Mouse (Mus musculus) 416B (cell line): Measurements from ENCODE around the gene Kif6.
A peak's percentile ranks its signal among the peaks of the same experiment; 100 is the strongest.

Experiments
- DNase-seq: peaks from one replicate; pipeline ENCODE4 v3.0.0; 2011; ENCODE audit warnings: low read depth

The Kif6 gene

DNA sequence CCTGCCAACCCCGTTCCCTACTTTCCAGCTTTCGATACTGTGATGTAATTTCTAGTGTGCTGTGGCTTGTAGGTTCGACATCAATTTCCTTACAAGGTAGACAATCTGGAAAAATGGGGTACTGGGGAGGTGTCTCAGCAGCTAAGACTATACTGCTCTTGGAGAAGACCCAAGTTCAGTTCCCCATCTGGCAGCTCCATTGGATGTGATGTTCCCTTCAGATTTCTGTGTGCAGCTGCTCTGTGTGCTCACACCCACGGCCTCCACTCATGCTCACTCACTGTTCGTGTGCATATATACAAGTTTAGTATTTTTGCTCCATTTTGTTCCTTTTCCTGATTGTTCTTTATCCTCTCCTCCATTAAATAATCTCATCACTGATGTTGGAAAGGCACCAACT is 51.8 kb downstream of the Kif6 start:
- no peak for DNase-seq

DNA sequence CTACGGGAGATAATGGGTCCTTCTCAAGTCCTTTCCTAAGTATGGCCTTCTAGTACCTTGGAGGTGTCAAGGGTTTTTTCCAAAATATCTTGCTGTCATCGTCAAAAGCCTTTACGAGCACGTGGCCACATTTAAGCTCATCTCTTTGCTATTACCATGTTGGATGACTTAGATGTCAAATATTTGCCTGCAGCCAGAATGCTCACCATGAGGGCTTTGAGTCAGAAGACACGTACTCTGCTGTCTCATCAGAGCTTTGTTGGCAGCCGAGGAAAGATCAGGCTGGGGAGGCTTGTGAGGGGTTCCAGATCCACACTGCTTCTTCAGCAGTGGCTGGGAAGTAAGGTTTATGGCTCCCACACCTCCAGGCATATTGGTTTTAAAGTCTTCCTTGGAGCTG is 53.4 kb downstream of the Kif6 start:
- DNase-seq, result no peak

DNA sequence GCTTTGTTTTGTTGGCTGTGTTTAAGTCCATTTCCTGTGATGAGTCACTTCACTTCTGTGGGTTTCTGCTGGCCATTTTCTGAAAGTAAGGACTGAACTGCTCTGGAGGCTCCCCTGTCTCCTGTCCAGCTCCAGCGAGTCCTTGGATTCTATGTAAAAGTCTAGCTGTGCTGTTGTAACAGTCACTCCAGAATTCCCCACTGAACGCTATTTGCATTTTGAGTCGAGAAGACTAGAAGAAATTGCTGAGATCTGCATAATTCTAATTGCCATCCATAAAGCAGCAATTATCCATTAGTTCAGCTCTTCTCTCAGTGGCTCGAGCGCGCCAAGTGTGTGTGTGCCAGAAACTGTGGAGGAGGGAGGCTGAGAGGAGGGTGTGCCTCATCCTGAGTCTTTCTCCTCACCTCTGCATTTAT is 57.0 kb downstream of the Kif6 start:
- DNase-seq, result peak; percentile 40

DNA sequence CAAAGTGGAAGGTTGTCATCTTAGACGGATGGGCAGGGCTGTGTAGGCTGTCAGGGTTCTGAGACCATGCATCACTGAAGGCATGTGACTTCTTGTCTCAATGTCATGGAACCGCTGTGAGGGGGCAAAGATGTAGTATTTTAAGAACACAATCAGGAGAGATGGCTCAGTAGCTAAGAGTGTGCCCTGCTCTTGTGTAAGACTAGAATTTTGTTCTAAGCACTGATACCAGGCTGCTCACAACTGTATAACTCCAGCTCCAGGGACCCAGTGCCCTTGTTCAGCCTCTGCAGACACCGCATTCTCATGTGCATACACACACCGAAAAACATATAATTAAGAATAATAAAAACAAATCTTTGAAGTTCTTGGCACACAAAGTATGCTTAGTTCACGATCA is 57.5 kb downstream of the Kif6 start:
- DNase-seq, result no peak

DNA sequence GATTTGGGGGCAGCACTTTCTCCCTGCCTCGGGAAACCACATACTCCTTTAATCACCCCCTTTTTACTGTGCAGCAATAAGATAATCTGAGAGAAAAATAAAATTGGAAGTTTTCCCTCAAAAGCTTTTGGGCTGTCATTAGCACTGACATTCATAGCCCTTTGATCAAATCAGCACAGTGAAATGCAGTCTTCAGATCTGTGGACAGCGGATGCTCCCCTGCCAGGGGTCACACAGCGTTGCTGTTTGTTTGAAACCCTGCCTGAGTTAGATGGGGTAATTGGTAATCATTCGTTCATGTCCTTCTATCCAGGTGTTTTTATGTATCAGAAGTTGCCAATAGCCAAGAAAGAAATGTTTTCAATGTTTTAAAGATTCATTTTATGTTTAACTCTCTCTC is 60.7 kb downstream of the Kif6 start:
- no peak for DNase-seq

DNA sequence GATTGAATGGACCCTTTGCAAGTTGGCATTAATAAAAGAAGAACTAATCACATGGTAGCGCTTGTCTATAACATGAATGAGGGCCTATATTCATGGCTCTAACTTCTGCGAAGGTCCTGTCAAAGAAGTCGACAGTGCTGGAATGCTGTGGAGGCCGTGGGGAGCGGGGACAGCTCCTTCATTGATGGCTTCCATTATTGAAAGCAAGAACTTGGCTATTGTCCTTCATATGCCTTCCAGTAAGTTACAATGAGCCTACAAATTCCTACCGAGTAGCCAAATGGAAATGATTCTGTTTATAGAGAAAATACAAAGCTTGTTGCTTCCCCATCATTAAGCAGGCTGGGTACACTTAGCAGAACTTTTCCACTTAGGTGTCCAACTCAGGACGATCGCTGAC is 66.5 kb downstream of the Kif6 start:
- DNase-seq, result no peak

DNA sequence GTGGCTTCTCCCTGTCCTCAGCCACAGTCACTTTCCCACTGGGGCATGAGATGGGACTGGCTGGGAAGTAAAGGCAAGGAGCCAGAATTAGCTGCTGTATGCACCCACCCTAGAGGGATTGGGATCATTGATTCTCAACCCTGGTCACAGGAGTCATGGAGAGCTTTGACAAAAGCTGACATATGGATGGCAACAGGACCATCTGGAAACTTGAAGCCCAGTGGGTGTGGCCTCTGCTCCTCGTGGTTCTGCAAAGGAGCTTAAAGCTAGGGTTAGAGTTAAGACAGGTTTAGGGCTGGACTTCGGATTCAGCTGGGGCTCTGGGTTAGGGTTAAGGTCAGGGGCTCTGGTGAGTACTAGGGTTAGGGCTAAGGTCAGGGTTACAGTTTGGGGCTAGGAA is 69.2 kb downstream of the Kif6 start:
- DNase-seq, result no peak

DNA sequence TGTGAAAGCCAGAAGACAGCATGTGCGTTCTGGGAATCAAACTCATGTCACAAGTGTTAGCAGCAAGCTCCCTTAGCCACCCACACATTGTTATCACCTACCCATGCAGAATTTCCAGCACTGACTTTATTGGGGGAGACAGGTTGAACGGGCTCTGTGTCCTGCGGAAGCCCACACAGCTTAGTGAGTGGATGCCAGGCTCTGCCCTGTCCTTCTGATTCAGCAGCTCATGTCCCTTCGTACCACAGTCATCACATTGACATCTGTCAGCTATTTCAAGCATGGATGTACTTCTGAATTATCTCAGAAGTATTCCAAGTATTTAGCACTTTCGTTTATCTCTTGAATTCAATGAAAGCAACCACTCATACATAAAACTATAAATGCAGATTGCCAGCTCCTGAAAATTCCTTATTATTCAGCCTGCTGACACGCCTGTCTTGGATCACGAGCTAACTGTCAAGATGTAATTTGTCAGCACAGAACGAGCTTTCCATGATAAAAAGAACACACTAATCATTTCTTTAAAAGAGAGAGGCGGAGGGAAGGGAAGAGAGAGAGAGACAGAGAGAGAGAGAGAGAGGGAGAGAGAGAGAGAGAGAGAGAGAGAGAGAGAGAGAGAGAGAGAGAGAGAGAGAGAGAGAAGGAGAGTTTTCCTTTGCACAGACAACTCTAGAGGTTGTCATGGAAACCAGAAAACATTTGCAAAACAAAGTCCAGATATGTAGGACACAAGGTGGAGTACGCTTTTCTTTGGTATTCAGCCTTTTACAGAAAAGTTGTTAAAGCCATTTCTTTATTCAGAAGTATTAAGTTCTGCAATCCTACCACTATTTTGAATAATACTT is 75.9 kb downstream of the Kif6 start:
- no peak for DNase-seq

DNA sequence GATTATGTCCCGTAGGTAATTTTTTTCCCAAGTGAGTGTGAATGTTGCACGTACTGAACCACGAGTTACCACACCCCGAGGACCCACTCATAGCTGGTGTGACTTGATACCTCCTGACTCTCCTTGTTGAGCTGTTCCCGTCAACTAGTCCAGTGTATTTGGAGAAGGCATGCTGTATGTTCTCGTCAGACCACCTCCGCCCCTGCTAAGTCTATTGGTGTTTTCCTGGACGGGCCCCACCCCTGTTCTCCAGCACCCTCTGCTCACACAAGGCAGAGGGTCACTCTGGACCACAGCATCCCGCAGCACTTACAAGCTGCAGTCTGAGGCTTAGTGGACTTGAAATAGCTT is 76.5 kb downstream of the Kif6 start:
- DNase-seq, result no peak

DNA sequence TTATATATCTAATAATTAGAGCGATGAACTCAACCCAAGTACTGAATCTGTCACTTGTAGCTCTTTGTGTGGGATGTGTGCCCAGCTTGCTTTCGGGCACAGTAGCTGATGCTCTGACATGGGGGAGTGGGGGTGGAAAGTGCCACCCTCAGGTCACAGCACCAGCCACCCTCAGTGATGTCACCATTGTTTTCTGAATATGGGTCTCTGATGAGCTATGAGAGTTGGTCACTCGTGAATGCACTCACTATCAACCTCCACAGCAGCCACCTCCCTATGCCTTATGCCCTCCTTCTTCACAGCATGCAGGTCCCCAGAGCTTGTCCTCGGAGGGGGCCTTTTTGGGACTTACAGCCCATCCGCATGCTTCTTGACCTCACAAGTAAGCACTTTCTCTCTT is 78.3 kb downstream of the Kif6 start:
- no peak for DNase-seq

DNA sequence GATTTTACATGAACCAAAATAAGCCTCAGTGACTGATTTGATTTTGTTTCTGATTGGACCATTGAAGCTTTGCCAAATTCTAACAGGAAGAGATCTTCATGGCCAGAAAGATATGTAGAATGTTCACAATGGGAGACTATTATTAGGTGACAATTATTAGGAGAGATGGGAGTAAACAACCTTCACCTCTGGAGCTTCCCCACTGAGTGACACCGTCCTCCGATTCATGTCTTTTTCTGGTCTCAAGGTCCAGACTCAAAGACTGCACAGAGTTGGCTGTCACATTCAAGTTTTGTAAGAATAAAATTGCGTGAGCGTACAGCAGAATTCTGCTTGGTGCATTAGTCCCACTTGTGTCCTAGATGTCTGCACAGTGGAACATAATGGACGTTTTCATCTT is 82.3 kb downstream of the Kif6 start:
- no peak for DNase-seq

DNA sequence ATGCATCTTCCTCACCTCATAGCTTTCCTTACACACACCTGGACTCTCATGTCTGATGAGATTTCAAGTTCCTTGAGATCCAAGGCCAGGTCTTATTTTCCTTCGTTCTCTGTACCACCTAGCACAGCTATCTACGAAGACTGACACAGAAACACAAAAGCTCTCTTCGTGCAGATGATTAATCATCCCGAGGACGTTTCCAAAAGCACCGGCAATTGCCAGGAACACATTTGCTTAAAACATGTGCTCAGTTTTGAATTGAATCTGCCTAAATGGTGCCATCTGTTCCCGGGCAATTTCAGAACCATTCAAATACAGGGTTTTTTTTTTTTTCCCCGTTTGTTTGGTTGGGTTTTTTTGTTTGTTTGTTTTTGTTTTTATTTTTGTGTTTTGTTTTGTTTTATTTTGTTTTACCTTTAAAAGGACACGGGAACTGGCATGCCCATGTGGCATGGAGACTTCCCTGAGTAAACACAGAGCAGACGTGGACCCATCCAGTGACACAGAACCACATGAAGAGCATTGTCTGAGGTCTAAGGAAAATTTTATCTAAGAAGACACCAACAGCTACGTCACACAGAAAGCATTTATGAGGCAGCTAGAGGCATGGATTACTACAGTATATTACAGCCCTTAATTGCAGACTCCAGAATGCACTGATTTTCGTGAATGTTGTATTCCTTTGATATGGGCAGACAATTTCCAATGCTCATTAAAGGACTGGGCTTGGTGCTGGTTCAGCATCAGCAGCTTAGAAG is 88.7 kb downstream of the Kif6 start:
- no peak for DNase-seq

DNA sequence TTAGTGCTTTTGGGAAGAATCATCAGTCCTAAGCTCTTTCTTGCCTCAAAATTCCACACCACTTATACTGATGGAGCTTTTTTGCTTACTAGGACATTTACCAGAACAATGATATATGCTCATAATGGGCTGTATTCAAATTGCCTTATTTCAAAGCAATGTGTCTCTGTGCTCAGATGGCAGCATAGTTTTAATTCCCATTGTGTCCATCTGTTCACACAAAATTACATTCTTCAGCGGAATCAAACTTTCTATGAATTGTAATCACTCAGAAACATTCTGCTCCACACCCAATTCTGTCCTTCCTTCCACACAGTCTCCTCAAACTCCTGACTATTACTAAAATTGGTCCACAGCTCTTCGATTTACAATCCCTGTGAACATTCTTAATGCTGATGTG is 94.3 kb downstream of the Kif6 start:
- no peak for DNase-seq

DNA sequence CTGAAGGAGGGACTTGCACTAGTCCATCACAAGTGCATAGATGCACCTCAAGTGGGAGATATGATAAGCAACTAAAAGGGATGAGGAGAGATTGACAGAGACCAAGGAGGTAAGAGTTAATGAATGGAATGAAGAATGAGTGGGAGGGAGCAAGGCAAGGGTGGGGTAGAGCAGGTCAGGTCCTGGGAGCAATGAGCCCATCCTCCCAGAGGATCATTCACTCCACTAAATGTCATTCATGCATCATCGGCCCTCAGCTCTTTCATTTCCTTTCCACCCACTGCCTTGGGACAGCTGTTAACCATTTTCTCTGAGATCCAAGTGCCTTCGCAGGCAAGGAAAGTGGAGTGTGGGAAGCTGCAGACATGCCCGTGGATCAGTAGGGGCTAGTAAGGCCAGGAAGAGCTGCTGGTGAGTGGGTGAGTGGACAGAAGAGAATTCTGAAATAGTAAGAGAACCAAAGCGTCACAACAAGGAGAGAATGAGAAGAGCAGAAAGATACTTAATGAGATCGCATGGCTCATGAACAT is 95.2 kb downstream of the Kif6 start:
- DNase-seq, result no peak

DNA sequence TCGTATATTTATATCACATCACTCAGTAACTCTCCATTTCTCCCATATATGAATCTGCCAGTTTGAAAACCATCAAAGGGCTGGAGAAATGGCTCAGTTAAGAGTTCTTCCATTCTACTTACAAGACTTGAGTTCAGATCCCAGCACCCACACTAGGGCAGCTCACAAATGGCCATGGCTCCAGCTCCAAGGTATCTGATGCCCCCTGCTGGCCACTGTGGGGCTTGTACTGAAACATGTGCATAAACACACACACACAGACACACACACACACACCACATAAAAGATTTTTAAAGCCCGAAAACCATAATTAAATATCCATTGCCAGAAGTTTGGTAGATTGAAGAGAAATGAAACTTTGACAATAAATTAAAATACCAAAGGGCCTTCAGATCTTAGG is 111.3 kb downstream of the Kif6 start:
- no peak for DNase-seq

DNA sequence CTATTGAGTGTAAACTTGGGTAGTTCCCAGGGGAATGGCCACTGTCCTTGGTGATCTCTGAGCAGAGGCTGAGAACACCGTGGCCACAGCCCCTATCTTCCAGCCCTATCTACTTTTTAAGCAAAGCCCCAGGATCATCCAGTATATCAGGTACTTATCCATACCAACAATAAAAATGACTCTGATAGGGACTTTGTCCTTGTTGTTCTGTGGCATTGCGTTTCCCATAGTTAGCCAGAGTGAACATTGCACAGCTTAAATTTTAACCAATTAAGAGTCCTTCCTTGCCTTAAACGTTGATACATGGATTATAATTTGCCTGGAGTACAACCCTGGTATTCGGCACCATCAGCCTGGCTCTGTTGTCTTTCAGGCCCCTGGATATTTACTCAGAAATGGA is 112.0 kb downstream of the Kif6 start:
- DNase-seq, result no peak

DNA sequence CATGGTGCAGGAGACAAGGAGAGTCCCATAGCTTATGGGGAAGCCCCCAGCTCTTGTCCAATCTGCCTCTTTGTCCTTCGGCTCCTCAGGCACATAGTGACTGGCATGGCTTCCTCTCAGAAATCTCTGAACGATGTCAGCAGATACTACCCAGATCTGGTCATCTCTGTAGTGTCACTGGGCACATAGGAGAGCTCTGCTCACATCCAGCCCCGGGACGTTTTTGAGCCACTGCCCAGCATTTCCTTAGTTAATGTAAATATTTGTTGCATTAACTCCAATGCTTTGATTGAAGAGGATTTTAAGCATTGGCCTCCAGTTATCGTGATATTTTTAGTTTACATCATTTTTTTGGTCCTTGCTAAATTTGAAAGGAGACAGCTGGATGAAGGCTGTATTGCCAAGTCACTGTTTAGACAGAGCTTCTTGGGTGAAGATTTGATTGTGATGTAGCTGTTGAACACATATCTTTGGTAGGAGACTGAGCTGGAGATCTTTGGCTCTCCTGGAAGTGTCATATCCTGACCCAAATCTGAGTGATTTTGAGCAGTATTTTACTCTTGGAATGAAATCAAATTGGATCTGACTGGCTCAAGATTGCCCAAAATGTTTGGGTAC is 112.6 kb downstream of the Kif6 start:
- DNase-seq, result no peak

DNA sequence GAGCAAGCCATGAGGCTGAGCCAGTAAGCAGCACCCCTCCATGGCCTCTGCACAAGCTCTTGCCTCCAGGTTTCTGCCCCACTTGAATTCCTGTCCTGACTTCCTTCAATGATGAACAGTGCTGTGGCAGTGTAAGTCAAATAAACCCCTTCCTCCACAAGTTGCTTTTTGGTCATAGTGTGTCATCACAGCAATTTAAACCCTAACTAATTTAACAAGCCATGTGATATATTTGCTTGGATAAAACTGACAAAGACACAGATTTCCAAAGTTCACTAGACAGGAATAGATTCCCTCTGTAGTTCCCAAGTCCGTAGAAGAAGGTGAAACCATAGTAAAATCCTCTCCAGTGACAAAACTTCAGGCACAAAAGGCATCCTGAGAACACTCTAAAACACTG is 114.9 kb downstream of the Kif6 start:
- no peak for DNase-seq

DNA sequence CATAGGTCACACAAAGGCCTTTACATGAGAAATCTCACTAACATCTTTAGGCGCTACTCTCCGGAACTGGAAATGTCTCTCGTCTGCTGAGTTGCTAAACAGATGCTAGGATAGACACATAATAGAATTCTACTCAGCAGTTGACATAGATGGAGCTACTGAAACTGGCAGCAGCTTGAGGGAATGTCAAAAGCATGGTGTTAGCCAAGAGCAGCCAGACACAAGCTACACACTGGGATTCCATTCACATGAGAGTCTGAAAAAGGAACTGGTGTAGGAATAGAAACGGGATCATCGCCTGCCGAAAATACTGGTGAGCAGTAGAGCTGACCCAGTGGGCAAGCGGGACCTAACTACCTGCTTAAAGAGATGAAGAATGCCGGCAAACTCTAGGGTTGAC is 117.8 kb downstream of the Kif6 start:
- DNase-seq, result no peak

DNA sequence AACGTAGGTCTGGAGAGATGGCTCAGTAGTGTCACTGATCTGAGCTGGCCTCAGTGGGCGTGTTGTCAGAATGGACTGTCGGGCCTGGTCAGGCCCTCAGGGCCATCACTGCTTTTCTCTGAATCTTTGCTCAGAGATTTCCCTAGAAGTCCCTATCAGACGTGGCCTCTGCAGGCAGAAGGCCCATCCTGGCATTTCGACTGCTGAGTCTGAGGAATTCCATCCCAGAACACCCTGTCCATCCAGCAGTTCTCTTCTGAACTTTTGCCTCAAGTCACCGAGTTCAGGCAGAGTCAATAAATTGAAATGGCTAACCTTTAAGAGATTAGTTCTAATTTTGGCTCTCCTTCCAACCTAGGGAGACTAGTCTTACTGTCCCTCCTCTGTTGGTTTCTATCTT is 119.1 kb downstream of the Kif6 start:
- DNase-seq, result no peak

DNA sequence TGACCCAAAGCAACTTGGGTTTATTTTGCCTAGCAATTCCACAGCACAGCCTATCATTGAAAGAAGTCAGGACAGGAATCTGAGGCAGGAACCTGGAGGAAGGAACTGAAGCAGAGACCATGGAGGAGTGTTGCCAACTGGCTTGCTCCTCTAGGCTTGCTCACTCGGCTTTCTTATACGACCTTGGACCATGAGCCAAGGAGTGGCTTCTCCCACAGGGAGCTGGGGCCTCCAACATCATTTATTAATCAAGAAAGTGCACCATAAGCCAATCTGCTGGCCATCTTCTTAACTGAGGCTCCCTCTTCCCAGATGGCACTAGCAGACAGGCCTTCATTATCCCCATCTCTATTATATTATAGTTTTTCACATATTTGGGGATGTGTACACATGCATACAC is 119.8 kb downstream of the Kif6 start:
- DNase-seq, result no peak

DNA sequence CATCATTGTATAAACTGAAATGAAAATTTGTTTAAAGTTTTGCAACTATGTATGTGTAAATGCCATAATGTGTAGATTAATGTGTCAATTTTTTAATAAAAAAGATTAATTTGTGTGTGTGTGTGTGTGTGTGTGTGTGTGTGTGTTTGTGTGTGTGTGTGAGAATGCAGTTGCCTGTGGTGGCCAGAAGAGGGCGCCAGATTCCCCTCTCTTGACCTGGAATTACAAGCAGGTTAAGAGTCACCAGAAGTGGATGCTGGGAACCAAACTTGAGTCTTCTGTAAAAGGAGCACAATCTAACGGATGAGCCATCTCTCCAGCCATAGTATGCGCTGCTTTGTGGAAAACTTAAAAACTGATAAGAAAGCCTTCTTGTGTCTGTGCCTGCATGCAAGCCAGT is 121.4 kb downstream of the Kif6 start:
- no peak for DNase-seq

DNA sequence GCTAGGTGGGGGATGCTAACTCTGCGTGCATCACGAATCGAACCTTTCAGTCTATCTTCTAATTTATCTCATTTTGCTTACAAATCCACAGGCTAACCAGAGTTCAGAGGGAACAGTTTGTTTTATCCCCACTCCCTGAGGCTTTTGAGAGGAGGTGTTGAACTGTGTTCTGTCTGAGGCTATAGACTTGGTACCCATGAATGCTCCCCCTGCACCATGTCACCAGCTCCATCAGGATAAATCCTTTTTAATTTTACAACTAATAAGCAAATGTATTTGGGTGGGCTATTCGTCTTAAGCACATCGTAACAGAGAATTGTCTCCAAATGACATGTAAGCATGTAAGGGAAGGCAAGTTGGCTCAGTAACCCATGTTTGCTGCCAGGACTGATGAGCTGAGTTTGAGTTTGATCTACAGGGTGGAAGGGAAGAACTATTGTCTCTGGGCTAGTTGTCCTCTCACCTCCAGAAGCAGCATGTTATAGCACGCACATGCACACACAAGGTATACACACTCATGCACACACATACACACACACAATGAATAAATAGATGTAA is 122.4 kb downstream of the Kif6 start:
- no peak for DNase-seq
